Mouse (Mus musculus) CD4-positive, CD25-positive, alpha-beta regulatory T cell, adult 2 months (primary cell): ENCODE measurements around the gene Arl15.

Source experiments
- DNase-seq: peaks from one replicate; pipeline ENCODE4 v3.0.0-alpha.2; 2012; ENCODE audit warnings: low read depth, low spot score

Arl15 gene

GRCm38 (mm10) chr13:113869212-113870205 lies 75.2 kb downstream of the Arl15 start:
- DNase-seq = peak; percentile 86

- DNase-seq = peak; percentile 87
Observed at GRCm38 (mm10) chr13:113870403-113870802, 76.1 kb downstream of the Arl15 start.

- DNase-seq = no peak
Observed at GRCm38 (mm10) chr13:113871853-113872252, 77.5 kb downstream of the Arl15 start.

GRCm38 (mm10) chr13:113875724-113876123 lies 81.4 kb downstream of the Arl15 start:
- no peak for DNase-seq

GRCm38 (mm10) chr13:113877420-113877819 lies 83.1 kb downstream of the Arl15 start:
- peak; percentile 82 for DNase-seq

GRCm38 (mm10) chr13:113878571-113878970 lies 84.3 kb downstream of the Arl15 start:
- DNase-seq = no peak

- no peak for DNase-seq
Observed at GRCm38 (mm10) chr13:113879651-113880327, 85.5 kb downstream of the Arl15 start.

GRCm38 (mm10) chr13:113880564-113881171 lies 86.4 kb downstream of the Arl15 start:
- DNase-seq = no peak

GRCm38 (mm10) chr13:113882959-113883358 lies 88.7 kb downstream of the Arl15 start:
- DNase-seq = no peak

GRCm38 (mm10) chr13:113887090-113887489 lies 92.8 kb downstream of the Arl15 start:
- no peak for DNase-seq

GRCm38 (mm10) chr13:113888126-113888525 lies 93.8 kb downstream of the Arl15 start:
- DNase-seq = no peak

GRCm38 (mm10) chr13:113888704-113889103 lies 94.4 kb downstream of the Arl15 start:
- DNase-seq = no peak

GRCm38 (mm10) chr13:113889140-113890055 lies 95.1 kb downstream of the Arl15 start:
- DNase-seq = no peak

GRCm38 (mm10) chr13:113896684-113897083 lies 102.4 kb downstream of the Arl15 start:
- no peak for DNase-seq

- DNase-seq = no peak
Observed at GRCm38 (mm10) chr13:113897498-113897897, 103.2 kb downstream of the Arl15 start.

- DNase-seq = no peak
Observed at GRCm38 (mm10) chr13:113897951-113898350, 103.6 kb downstream of the Arl15 start.

- no peak for DNase-seq
Observed at GRCm38 (mm10) chr13:113901001-113901545, 106.8 kb downstream of the Arl15 start.

- DNase-seq = no peak
Observed at GRCm38 (mm10) chr13:113903255-113903654, 109.0 kb downstream of the Arl15 start.

GRCm38 (mm10) chr13:113911986-113912519 lies 117.7 kb downstream of the Arl15 start:
- no peak for DNase-seq

- no peak for DNase-seq
Observed at GRCm38 (mm10) chr13:113914551-113914971, 120.3 kb downstream of the Arl15 start.
